Mouse (Mus musculus): ENCODE data around the gene Foxp1.

- no peak for TF ChIP-seq GATA1 (IDR thresholded peaks at IDR 0.05; ENCODE audit: borderline replicate concordance, low read length)
- no peak for TF ChIP-seq FLI1 (IDR thresholded peaks at IDR 0.05; ENCODE audit: low read length)
These were observed 225.0 kb downstream of the Foxp1 start for GRCm38 (mm10) chr6:99297535-99297934.
